10 mouse cellular contexts compared by ENCODE assay signal in genomic region chr2:5596882-5597281, GRCm38 (mm10).
DNase-seq lines count a peak whose midpoint lies in the region; ATAC-seq and TF ChIP-seq lines count a peak whose summit lies in the region.
"Had no signal": no experiment of that assay in that cellular context is flagged by ENCODE, and none has a peak within 500 bp of the region (broad histone marks: within the 10 kb centered on the region; RNA-seq: fewer than 3 reads in every experiment).

No protein-coding gene starts in this region.

- peak; percentile 58 for ATAC-seq in frontal cortex, adult (ENCODE audit: low TSS enrichment)
- ATAC-seq in neural tube, embryonic 12.5 days (ENCODE audit: low FRiP score, low read depth) = peak; percentile 52; the same call in 1 of the 2 replicates
- no peak for ATAC-seq in intestine, postnatal 0 days
- ATAC-seq: liver, embryonic 12.5 days had no signal

- H3K4me1 ChIP-seq in neural tube, embryonic 12.5 days = peaks cover 11% of the 10 kb centered on the region; the same call in 1 of the 2 replicates
- peaks cover 16% of the 10 kb centered on the region for H3K4me1 ChIP-seq in intestine, postnatal 0 days (replicated peaks; ENCODE audit: control insufficient read depth, insufficient read depth, low read length)

- H3K4me2 ChIP-seq in neural tube, embryonic 12.5 days (replicated peaks) = no peak overlapping the region; the same call in 1 of the 2 replicates
- no peak overlapping the region for H3K4me2 ChIP-seq in intestine, postnatal 0 days (replicated peaks; ENCODE audit: low read depth)
- H3K4me2 ChIP-seq: liver, embryonic 12.5 days had no signal

- no peak for DNase-seq in frontal cortex, postnatal 25 days (ENCODE audit: low spot score in 2 of 2)
- DNase-seq in neural tube, embryonic 10.5 days (ENCODE audit: extremely low spot score, low spot score) = no peak
- DNase-seq in splenic B cell, adult 2 months (ENCODE audit: low read depth, low spot score) = peak; percentile 46
- DNase-seq in gastrocnemius, postnatal 10 days = no peak
- DNase-seq in adrenal gland, postnatal 25 days = no peak
- DNase-seq: cerebellum, postnatal 25 days had no signal

- H3K9me3 ChIP-seq in neural tube, embryonic 12.5 days = no peaks in the 10 kb centered on the region
- no peaks in the 10 kb centered on the region for H3K9me3 ChIP-seq in intestine, postnatal 0 days (ENCODE audit: control insufficient read depth)
- H3K9me3 ChIP-seq: liver, embryonic 12.5 days had no signal

- H3K36me3 ChIP-seq in neural tube, embryonic 12.5 days = no peaks in the 10 kb centered on the region
- H3K36me3 ChIP-seq in intestine, postnatal 0 days (ENCODE audit: control insufficient read depth, insufficient read depth) = no peaks in the 10 kb centered on the region
- no peaks in the 10 kb centered on the region for H3K36me3 ChIP-seq in splenic B cell, adult 2 months (ENCODE audit: control insufficient read depth, insufficient read depth, low read length, poor library complexity, severe bottlenecking)
- H3K36me3 ChIP-seq: liver, embryonic 12.5 days had no signal

- H3K4me3 ChIP-seq in neural tube, embryonic 12.5 days = no peak overlapping the region
- H3K4me3 ChIP-seq in intestine, postnatal 0 days (ENCODE audit: low read depth, low read length) = no peak overlapping the region
- H3K4me3 ChIP-seq: liver, embryonic 12.5 days had no signal

- H3K27ac ChIP-seq in neural tube, embryonic 12.5 days = no peak overlapping the region
- H3K27ac ChIP-seq in intestine, postnatal 0 days (ENCODE audit: low read depth, low read length) = peak overlapping the region; percentile 55; the same call in 1 of the 2 replicates
- H3K27ac ChIP-seq: liver, embryonic 12.5 days had no signal

- H3K27me3 ChIP-seq in neural tube, embryonic 12.5 days (replicated peaks) = no peaks in the 10 kb centered on the region
- H3K27me3 ChIP-seq in intestine, postnatal 0 days (replicated peaks; ENCODE audit: control insufficient read depth, insufficient read depth, low read length) = no peaks in the 10 kb centered on the region
- H3K27me3 ChIP-seq in splenic B cell, adult 2 months (ENCODE audit: control insufficient read depth, insufficient read depth, low read length, poor library complexity, severe bottlenecking) = no peaks in the 10 kb centered on the region

- peak; percentile 47 for TF ChIP-seq CTCF in intestine, postnatal 0 days (IDR thresholded peaks at IDR 0.05; ENCODE audit: low read depth)

- WGBS in neural tube, embryonic 12.5 days = 35% methylated on average over 12 of the region's 12 CpGs
- WGBS in intestine, postnatal 0 days = 44% methylated on average over 12 of the region's 12 CpGs

- no peak overlapping the region for H3K9ac ChIP-seq in neural tube, embryonic 12.5 days
- H3K9ac ChIP-seq in intestine, postnatal 0 days (ENCODE audit: low read depth, low read length) = no peak overlapping the region
- H3K9ac ChIP-seq: liver, embryonic 12.5 days had no signal
